ENCODE assay signal across 7 mouse cellular contexts in the genomic region with DNA sequence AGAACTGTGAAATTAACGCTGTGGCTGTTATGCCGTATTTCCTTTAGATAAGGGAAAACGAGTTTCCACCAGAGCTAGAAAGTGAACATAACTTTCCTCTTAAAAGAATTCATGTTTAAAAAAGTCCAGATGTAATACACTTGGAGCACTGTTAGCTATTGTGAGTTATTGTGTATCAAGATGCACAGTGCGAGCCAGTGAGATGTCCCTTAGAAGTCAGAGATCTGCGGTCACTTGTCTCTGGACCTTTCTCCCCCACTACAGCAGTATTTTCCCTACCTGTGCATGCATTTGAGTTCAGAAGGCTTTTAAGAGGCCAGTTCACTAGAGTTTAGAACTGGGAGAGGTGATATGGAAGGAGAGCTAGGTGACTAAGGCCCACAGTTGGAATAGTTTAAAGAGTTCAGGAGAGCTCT. TPM values are rescaled to one million over a fixed set of nuclear protein-coding genes. Genes with fewer than 3 reads are reported as not detected.
A peak's percentile ranks its signal among the peaks of the same experiment; 100 is the strongest.
DNase-seq lines count a peak whose midpoint lies in the region; ATAC-seq and TF ChIP-seq lines count a peak whose summit lies in the region.

No protein-coding gene starts in this region.

- H3K36me3 ChIP-seq in heart, embryonic 11.5 days (ENCODE audit: control insufficient read depth, insufficient read depth, low read length), result no peaks in the 10 kb centered on the region
- H3K36me3 ChIP-seq in kidney, embryonic 15.5 days, result no peaks in the 10 kb centered on the region
- no peaks in the 10 kb centered on the region for H3K36me3 ChIP-seq in midbrain, embryonic 10.5 days

- peak overlapping the region; percentile 84 for H3K4me3 ChIP-seq in cerebellum, adult 2 months (replicated peaks; ENCODE audit: insufficient read depth, low read depth, low read length)
- H3K4me3 ChIP-seq in heart, embryonic 11.5 days (ENCODE audit: low read depth, low read length), result peak overlapping the region; percentile 60
- peak overlapping the region; percentile 55 for H3K4me3 ChIP-seq in kidney, embryonic 15.5 days (replicated peaks)
- peak overlapping the region; percentile 60 for H3K4me3 ChIP-seq in midbrain, embryonic 10.5 days

- no peak for TF ChIP-seq POLR2A in cerebellum, adult 2 months (IDR thresholded peaks at IDR 0.05; ENCODE audit: borderline replicate concordance, insufficient read depth, low read length)

- no peaks in the 10 kb centered on the region for H3K27me3 ChIP-seq in cerebellum, adult 2 months (ENCODE audit: control insufficient read depth, insufficient read depth, low read length)
- H3K27me3 ChIP-seq in heart, embryonic 11.5 days (ENCODE audit: control insufficient read depth, insufficient read depth, low read length), result no peaks in the 10 kb centered on the region
- H3K27me3 ChIP-seq in kidney, embryonic 15.5 days, result no peaks in the 10 kb centered on the region
- no peaks in the 10 kb centered on the region for H3K27me3 ChIP-seq in midbrain, embryonic 10.5 days (ENCODE audit: low read depth, poor library complexity, severe bottlenecking)

- TF ChIP-seq CTCF in cerebellum, adult 2 months (IDR thresholded peaks at IDR 0.05; ENCODE audit: borderline replicate concordance, insufficient read depth, low read depth, low read length), result no peak

- WGBS in cerebellum, adult 2 months, result 49% methylated on average over 5 of the region's 5 CpGs
- 42% methylated on average over 5 of the region's 5 CpGs for WGBS in heart, embryonic 11.5 days (ENCODE audit: insufficient replicate concordance)
- WGBS in kidney, embryonic 15.5 days, result 50% methylated on average over 5 of the region's 5 CpGs
- WGBS in midbrain, embryonic 10.5 days, result 66% methylated on average over 5 of the region's 5 CpGs

- no peaks in the 10 kb centered on the region for H3K9me3 ChIP-seq in heart, embryonic 11.5 days (replicated peaks; ENCODE audit: control insufficient read depth, low read length)
- no peaks in the 10 kb centered on the region for H3K9me3 ChIP-seq in kidney, embryonic 15.5 days (replicated peaks)
- no peaks in the 10 kb centered on the region for H3K9me3 ChIP-seq in midbrain, embryonic 10.5 days (replicated peaks)

- no peak for ATAC-seq in heart, embryonic 11.5 days (replicated peaks; ENCODE audit: insufficient number of reproducible peaks, low FRiP score, low TSS enrichment)
- no peak for ATAC-seq in kidney, embryonic 15.5 days (replicated peaks; ENCODE audit: low FRiP score)
- no peak for ATAC-seq in monocyte, adult 5-6 weeks (replicated peaks; ENCODE audit: insufficient number of reproducible peaks, low FRiP score, low TSS enrichment, poor library complexity, severe bottlenecking)

- H3K9ac ChIP-seq in heart, embryonic 11.5 days (ENCODE audit: low read depth, low read length), result peak overlapping the region; percentile 95
- H3K9ac ChIP-seq in kidney, embryonic 15.5 days, result peak overlapping the region; percentile 51

- H3K27ac ChIP-seq in cerebellum, adult 2 months (ENCODE audit: insufficient read depth, low read length), result peak overlapping the region; percentile 92; the same call in 1 of the 2 replicates
- peak overlapping the region; percentile 98 for H3K27ac ChIP-seq in heart, embryonic 11.5 days (ENCODE audit: low read depth, low read length)
- H3K27ac ChIP-seq in kidney, embryonic 15.5 days, result peak overlapping the region; percentile 97
- peak overlapping the region; percentile 96 for H3K27ac ChIP-seq in midbrain, embryonic 10.5 days (replicated peaks)

- peak overlapping the region; percentile 78 for H3K4me2 ChIP-seq in heart, embryonic 11.5 days
- H3K4me2 ChIP-seq in kidney, embryonic 15.5 days, result peak overlapping the region; percentile 67

- DNase-seq in right cerebral cortex, adult 2 months (ENCODE audit: low spot score in 2 of 2), result peak; percentile 7 to 19
- no peak for DNase-seq in right cerebral cortex, postnatal 10 days (ENCODE audit: low spot score in 2 of 2)
- DNase-seq in cerebellum, adult 2 months, result peak in 1 of 2 experiments; percentile 20
- no peak for DNase-seq in midbrain, embryonic 10.5 days (ENCODE audit: low spot score)

- no peaks in the 10 kb centered on the region for H3K4me1 ChIP-seq in cerebellum, adult 2 months (ENCODE audit: control insufficient read depth, insufficient read depth, low read length)
- H3K4me1 ChIP-seq in heart, embryonic 11.5 days (ENCODE audit: control insufficient read depth, insufficient read depth, low read length), result peaks cover 11% of the 10 kb centered on the region
- H3K4me1 ChIP-seq in kidney, embryonic 15.5 days, result peaks cover 10% of the 10 kb centered on the region
- peaks cover 19% of the 10 kb centered on the region for H3K4me1 ChIP-seq in midbrain, embryonic 10.5 days

RNA-seq across cellular contexts. Expression of a gene that starts 58.6 kb away (rescaled TPM):
- not detected in 2 replicates for polyA plus RNA-seq in cerebellum, adult 2 months (2012; rRNA removed)
- not detected in 2 replicates for polyA plus RNA-seq in heart, embryonic 11.5 days (2014; fragmentation: Nextera tagmentation; extraction: Ambion mirVana)
- polyA plus RNA-seq in kidney, embryonic 15.5 days (2015; fragmentation: Nextera tagmentation; extraction: Ambion mirVana), result not detected in 2 replicates
- polyA plus RNA-seq in midbrain, embryonic 10.5 days (2016; fragmentation: Nextera tagmentation; extraction: Ambion mirVana), result not detected in 2 replicates
- total RNA-seq in monocyte, adult 5-6 weeks (2017), result not detected in 3 replicates

Comparison
In these comparisons a context has a peak if more than half of its experiments do, and no peak if none do; other contexts are left out.
1. DNase-seq: peak in right cerebral cortex, adult 2 months (2 of 2); none in right cerebral cortex, postnatal 10 days (0 of 2) and midbrain, embryonic 10.5 days (single experiment).
2. Peak in every context shown above with its lines, with median percentiles within 50 percentile points of each other: H3K27ac ChIP-seq and H3K4me3 ChIP-seq.